Mouse (Mus musculus): Measurements from ENCODE around the gene Zfp882.
"Not testable (repeated sequence)": the region's sequence is repeated elsewhere in the genome, so short reads cannot be mapped to it uniquely, and the experiment has no call there.

The Zfp882 gene

DNA sequence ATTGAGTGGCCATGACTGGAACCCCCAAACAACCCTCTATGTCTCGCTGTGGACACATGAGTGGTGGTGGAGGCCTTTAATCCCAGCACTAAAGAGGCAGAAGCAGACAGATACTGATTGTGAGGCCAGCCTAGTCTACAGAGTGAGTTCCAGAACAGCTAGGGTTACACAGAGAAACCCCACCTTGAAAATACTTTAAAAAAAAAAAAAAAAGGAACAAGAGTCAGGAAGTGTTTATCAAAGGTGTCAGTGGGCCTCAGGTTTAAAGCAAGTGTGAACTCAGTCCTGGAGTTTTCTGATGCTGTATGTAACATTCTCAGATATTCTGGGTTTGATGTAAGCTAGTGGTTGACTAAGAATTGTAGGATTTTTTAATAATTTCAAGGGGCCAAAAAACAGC, 44.1 kb downstream of the Zfp882 start:
- DNase-seq (ENCODE audit: low read depth) = no peak

GRCm38 (mm10) chr8:71952961-71953700, 44.7 kb downstream of the Zfp882 start:
- DNase-seq (ENCODE audit: low read depth) = not testable (repeated sequence)

GRCm38 (mm10) chr8:71954666-71955065, 46.3 kb downstream of the Zfp882 start:
- DNase-seq (ENCODE audit: low read depth) = no peak

- DNase-seq (ENCODE audit: low read depth) = no peak
Measured at GRCm38 (mm10) chr8:71960483-71960882, 52.1 kb downstream of the Zfp882 start.

- DNase-seq (ENCODE audit: low read depth) = no peak
Measured at GRCm38 (mm10) chr8:71961796-71962195, 53.4 kb downstream of the Zfp882 start.

- DNase-seq (ENCODE audit: low read depth) = no peak
Measured at GRCm38 (mm10) chr8:71964051-71964450, 55.6 kb downstream of the Zfp882 start.

DNA sequence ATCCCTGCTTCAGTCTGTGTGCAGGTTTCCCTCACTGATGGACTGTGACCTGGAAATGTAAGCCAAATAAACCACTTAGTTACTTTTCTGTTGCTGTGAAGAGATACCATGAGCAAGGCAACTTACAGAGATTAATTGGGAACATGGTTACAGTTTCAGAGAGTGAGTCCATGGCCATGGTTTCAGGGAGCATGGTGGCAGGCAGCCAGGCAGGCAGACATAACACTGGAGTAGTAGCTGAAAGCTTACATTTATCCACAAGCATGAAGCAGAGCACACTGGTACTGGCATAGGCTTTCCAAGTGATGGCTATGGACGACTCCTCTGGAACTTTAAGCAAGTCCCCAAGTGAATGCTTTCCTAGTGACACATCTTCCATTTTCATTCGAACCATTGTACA, 56.8 kb downstream of the Zfp882 start:
- DNase-seq (ENCODE audit: low read depth) = no peak
